Mouse (Mus musculus) kidney, postnatal 10 days (tissue): ENCODE data around the gene Chgb.

ENCODE experiments used
- DNase-seq: peaks from one replicate; pipeline ENCODE4 v3.0.0; 2021; ENCODE audit warnings: mixed read lengths

Chgb gene

GRCm38 (mm10) chr2:132780978-132781377 is at the start of gene Chgb:
TSS of gene Chgb (plus strand) at chr2:132781278.
- DNase-seq = no peak

GRCm38 (mm10) chr2:132732940-132733339 is 48.1 kb upstream of the Chgb start:
- no peak for DNase-seq

- DNase-seq = no peak
Observed at GRCm38 (mm10) chr2:132733603-132734573, 47.2 kb upstream of the Chgb start.

DNA sequence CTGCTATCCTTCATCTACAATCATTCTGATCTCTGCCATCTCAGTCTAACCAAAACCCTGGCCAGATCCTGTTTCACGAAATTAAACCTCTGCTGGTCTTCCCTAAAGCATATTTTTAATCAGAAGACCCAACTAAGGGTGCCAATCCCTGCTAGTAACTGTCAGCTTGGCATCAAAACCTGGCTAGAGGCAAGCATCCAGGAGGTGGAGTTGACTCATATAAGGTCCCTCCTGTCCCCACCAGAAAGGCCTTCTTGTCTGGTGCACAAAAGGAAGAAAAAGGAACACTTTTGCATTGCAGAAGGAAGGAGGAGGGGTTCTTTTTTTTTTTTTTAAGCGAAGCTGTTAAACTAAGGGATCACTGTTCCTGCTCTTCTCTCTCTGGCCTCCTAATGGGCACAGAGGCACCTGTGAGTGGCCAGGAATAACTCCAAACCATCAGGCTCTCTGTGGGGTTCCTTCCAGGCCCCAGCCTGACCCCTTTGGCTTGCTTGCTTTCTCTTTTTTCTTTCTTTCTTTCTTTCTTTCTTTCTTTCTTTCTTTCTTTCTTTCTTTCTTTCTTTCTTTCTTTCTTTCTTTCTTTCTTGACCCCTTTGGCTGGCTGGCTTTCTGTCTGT is 42.2 kb upstream of the Chgb start:
- DNase-seq = no peak

GRCm38 (mm10) chr2:132741862-132742347 is 39.2 kb upstream of the Chgb start:
- DNase-seq = peak; percentile 24

- no peak for DNase-seq
Observed at GRCm38 (mm10) chr2:132744866-132745265, 36.2 kb upstream of the Chgb start.

- DNase-seq = no peak
Observed at GRCm38 (mm10) chr2:132746108-132746507, 35.0 kb upstream of the Chgb start.

- DNase-seq = no peak
Observed at GRCm38 (mm10) chr2:132750726-132751125, 30.4 kb upstream of the Chgb start.

GRCm38 (mm10) chr2:132751141-132752066 is 29.7 kb upstream of the Chgb start:
- DNase-seq = no peak

- no peak for DNase-seq
Observed at GRCm38 (mm10) chr2:132752398-132752797, 28.7 kb upstream of the Chgb start.

DNA sequence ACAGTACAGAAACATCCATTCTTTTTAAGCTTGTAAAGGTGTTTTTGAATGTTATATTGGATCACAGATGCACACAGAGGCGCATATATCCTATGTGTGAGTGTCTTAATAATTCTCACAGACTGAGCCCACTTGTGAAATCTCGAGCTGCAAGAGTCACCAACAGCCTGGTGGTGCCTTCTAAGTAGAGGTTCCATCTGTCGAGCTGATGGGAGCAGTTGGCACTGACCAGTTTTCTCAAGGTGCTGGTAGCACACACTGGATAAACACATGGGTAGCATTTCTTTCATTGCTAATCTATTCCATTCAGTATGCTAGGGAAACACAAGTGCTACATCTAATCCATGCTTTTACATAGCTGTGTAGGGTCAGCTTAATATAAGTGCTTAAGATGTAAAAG is 27.9 kb upstream of the Chgb start:
- no peak for DNase-seq

DNA sequence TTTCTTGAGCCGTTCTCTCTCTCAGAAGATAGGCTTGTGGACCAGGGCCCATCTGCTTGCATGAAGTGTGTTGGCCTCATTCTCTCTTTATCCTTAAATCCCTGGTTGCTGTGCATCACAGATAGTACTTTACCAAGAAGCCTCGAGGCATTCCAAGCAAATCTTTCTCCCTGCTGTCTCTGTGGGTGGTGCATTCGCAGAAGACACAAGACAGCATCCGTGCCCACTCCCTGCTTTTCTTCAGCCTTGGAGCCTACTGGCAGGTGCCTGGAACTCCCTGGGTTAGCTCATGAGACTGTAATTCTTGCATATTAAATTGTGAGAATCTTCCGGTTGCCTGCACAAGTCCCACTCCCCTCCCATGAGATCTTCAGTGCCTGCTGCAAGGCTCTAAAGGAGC is 23.2 kb upstream of the Chgb start:
- DNase-seq = no peak

DNA sequence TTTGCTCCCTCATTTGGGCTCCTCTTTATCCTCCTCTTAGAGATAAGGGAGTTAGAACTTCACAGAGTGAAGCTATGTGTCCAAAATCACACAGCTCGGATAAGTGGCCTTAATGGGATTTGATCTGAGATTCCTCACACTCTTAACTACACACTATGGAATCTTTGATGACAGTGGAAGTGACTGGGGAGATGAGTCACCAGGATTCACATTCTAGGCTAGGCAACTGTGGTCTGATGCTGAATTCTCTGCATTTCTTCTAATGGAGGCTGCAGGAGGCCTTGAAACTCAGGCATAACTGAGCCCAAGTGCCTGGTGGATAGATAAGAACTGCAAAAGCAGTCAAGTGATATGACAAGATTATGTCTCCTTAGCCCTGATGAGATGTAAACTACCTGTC is 10.3 kb upstream of the Chgb start:
- DNase-seq = no peak

GRCm38 (mm10) chr2:132781439-132782068 is 476 bp downstream of the Chgb start:
- peak; percentile 97 for DNase-seq

DNA sequence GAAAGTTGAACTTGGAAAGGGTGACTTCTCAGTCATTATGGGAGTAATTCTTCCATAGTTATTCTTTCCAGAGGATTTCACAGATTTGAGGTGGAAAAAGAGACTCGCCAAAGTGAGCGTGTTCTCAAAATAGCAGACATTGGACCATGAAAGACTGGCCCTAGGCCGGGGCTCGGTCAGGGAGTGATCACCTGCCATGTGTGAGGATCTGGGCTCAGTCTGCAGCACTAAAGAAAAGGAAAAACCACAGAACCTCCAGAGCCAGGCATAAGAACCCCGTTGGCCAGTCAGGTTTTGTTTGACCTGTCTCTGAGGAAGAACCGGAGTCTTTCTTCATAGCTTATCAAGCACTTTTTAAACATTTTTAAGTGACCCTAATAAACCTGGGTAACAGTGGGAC is 3.0 kb downstream of the Chgb start:
- no peak for DNase-seq

GRCm38 (mm10) chr2:132793441-132794203 is 12.5 kb downstream of the Chgb start:
- no peak for DNase-seq

- no peak for DNase-seq
Observed at GRCm38 (mm10) chr2:132794204-132794586, 13.1 kb downstream of the Chgb start.

GRCm38 (mm10) chr2:132802976-132803375 is 21.9 kb downstream of the Chgb start:
- no peak for DNase-seq

DNA sequence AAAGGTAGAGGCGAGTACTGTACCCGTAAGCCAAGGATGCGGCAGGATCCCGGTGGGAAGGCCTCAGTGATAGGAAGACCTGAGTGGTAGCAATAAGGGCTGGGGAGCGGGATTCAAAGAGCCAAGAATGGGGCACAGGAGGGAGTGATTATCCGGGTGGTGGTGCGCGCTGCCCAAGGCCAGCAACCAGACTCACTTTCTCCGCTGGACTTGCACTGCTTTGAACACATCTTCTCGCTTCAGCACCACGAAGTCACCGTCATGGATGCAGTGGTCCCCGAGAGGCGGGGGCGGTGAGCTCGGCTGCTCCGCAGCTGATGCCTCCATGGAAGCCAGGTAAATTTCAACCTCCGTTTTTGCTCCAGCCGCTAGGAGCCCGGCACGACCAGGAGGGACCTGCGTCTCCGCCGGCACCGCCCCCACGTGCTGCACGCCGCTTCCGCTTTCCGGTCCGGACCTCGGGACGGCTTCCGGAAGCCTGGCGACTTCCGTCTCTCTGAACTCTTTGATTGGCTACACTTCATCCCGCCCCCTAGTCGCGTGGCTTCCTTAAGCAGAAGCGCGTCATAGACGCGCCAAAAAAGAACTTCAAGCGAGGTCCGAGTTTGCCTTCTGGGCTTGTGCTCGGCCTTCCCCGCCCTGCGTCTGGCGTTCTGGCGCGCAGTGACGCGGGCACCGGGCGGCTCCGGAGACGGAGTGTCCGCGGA is 34.7 kb downstream of the Chgb start, which contains the start of the genes Trmt6 and Mcm8:
TSS of gene Trmt6 (minus strand) at position 448 of the 707 bp plus-strand sequence.
TSS of gene Mcm8 (plus strand) at position 534 of the 707 bp plus-strand sequence.
- DNase-seq = peak; percentile 96

GRCm38 (mm10) chr2:132841071-132841470 is 60.0 kb downstream of the Chgb start:
- DNase-seq = no peak
